Mouse (Mus musculus): ENCODE results near the gene Rrp1. TPM values are rescaled to one million over a fixed set of nuclear protein-coding genes. Genes with fewer than 3 reads are reported as not detected.

Rrp1 gene
- polyA plus RNA-seq, 1 experiment from 2014 or later: 322 TPM

DNA sequence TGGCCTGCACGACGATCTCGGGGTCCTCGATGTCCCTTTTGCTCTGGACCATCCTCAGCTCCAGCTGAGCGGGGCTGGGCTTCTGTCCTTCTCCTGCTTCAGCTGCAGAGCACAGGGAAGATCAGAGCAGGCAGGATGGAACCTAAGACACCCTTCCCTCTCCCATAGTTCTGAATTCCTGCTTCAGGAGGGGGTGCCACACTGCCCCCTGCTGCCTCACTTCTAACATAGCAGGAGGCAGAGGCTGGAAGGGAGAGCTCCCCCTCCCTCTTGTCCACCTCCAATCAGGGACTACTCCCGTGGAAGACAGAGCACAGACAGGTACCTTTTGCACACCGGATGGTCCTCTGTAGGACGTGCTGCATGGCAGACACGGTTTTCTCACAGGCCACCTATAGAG, 28.0 kb upstream of the Rrp1 start:
- whole genome bisulfite sequencing: 57% methylated on average over 9 of the region's 9 CpGs
- Histone ChIP-seq H3K9me3 (no peaks in the 10 kb centered on the region), H3K4me3 (no peak overlapping the region), H3K27me3 (ENCODE audit: insufficient read depth, poor library complexity, severe bottlenecking) (no peaks in the 10 kb centered on the region), H3K27ac (no peak overlapping the region), H3K36me3 (peaks cover 26% of the 10 kb centered on the region), H3K4me1 (replicated peaks) (0 out of 2 replicates have a peak, but pooled peaks cover 4% of the 10 kb centered on the region)
- DNase-seq (ENCODE audit: low spot score): peak; percentile 29

DNA sequence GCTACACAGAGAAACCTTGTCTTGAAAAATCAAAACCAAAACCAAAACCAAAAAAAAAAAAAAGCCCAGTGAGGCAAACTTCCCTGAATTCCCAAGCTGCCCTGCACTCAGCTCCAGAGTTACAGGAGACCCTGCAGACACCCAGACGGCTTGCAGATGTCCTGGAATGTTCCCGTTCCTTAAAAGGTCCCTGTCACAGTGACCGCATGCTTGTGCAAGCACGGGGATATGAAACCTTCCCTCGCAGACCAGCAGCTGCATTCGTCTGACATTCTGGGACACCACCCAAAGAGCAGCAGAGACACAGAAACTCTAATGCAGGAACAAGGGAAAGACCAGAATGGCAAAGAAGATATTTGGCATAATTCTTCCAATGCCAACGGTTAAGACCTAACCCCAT, 27.1 kb upstream of the Rrp1 start:
- H3K36me3 ChIP-seq: peaks cover 24% of the 10 kb centered on the region
- no peak for DNase-seq (ENCODE audit: low spot score)
- H3K27ac ChIP-seq: no peak overlapping the region
- H3K4me3 ChIP-seq: no peak overlapping the region
- no peaks in the 10 kb centered on the region for H3K27me3 ChIP-seq (ENCODE audit: insufficient read depth, poor library complexity, severe bottlenecking)
- WGBS: 87% methylated on average over 7 of the region's 7 CpGs
- 0 out of 2 replicates have a peak, but pooled peaks cover 3% of the 10 kb centered on the region for H3K4me1 ChIP-seq (replicated peaks)
- no peaks in the 10 kb centered on the region for H3K9me3 ChIP-seq

DNA sequence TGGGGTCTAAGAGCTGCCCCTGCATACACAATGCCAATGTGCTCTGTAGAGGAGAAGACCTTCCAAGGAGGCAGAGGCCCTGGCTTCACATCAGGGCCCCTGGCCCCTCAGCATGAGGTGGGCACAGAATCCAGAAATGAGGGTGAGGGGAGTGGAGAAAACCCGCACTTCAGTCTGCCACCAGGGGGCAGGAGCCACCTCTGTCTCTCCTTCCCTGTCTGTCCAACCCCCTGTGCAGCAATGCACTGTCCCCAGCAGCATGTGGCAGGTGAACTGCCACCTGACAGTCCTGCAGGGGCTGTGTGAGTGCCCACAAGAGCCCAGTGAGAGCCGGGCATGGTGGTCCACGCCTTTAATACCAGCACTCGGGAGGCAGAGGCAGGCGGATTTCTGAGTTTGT, 26.7 kb upstream of the Rrp1 start:
- Histone ChIP-seq H3K36me3 (peaks cover 20% of the 10 kb centered on the region), H3K4me1 (replicated peaks) (no peaks in the 10 kb centered on the region), H3K27me3 (ENCODE audit: insufficient read depth, poor library complexity, severe bottlenecking) (no peaks in the 10 kb centered on the region), H3K4me3 (no peak overlapping the region), H3K27ac (no peak overlapping the region), H3K9me3 (no peaks in the 10 kb centered on the region)
- peak; percentile 27 for DNase-seq (ENCODE audit: low spot score)
- 63% methylated on average over 5 of the region's 5 CpGs for WGBS

DNA sequence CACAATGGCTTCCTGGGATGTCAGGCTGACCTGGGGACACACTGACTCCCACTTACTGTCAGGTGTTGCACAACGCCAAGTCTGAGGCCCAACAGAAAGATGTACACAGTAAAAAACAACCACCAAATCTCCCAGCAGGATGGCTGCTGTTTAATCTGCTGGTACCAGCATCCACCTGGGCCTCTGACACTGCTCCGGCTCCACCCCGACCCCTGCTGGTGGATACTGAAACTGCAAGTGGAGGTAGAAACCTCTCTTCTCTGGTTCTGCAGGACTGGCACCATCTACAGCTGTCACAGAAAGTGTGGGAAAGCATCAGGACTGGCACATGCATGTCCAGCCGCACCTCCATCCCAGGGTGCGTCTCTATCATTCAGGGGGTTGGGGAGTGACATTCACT, 25.3 kb upstream of the Rrp1 start:
- H3K36me3 ChIP-seq: peaks cover 9% of the 10 kb centered on the region
- no peaks in the 10 kb centered on the region for H3K4me1 ChIP-seq (replicated peaks)
- no peaks in the 10 kb centered on the region for H3K9me3 ChIP-seq
- no peak overlapping the region for H3K27ac ChIP-seq
- peak; percentile 77 for DNase-seq (ENCODE audit: low spot score)
- no peak overlapping the region for H3K4me3 ChIP-seq
- no peaks in the 10 kb centered on the region for H3K27me3 ChIP-seq (ENCODE audit: insufficient read depth, poor library complexity, severe bottlenecking)
- 14% methylated on average over 5 of the region's 5 CpGs for WGBS

DNA sequence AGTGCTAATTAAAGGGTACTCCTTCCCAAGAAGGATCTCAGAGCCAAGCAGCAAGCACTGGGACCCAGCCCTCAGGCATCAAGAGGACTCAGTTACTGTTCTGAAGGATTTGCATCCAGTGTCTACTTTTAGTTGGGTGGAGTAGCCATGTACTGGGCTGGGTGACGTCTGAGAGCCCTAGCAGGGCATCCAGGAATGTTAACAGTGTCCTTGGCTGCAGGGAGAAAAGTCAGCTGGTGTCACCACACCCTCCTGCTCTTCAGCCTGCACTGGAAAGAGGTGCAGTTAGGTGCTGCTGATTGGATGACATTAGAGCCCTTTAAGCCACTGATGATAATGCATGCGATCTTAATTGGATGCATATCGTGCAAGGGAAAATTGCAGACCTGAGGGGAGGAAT, 20.0 kb upstream of the Rrp1 start:
- Histone ChIP-seq H3K36me3 (peaks cover 11% of the 10 kb centered on the region), H3K9me3 (no peaks in the 10 kb centered on the region), H3K4me1 (replicated peaks) (no peaks in the 10 kb centered on the region), H3K27me3 (ENCODE audit: insufficient read depth, poor library complexity, severe bottlenecking) (no peaks in the 10 kb centered on the region), H3K27ac (no peak overlapping the region), H3K4me3 (no peak overlapping the region)
- 74% methylated on average over 3 of the region's 3 CpGs for WGBS
- no peak for DNase-seq (ENCODE audit: low spot score)

DNA sequence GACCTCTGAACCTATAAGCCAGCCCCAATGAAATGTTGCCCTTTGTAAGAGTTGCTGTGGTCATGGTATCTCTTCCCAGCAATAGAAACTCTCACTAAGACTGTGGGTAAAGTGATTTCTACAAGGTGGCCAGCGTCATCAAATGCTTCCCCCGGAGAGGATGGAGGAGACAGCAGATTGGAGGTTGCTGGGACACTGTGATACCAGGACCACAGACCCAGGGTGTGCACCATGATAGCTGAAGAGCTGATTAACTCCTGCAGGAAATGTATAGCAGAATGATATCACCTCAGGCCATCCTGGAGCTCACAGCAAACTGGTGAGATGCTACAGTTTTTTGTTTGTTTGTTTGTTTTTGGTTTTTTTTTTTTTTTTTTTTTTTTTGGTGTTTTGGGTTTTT, 16.9 kb upstream of the Rrp1 start:
- H3K4me1 ChIP-seq (replicated peaks): peaks cover 23% of the 10 kb centered on the region
- H3K36me3 ChIP-seq: peaks cover 21% of the 10 kb centered on the region
- no peak for DNase-seq (ENCODE audit: low spot score)
- H3K27me3 ChIP-seq (ENCODE audit: insufficient read depth, poor library complexity, severe bottlenecking): no peaks in the 10 kb centered on the region
- H3K27ac ChIP-seq: no peak overlapping the region
- WGBS: 90% methylated on average over 2 of the region's 2 CpGs
- H3K9me3 ChIP-seq: no peaks in the 10 kb centered on the region
- no peak overlapping the region for H3K4me3 ChIP-seq

DNA sequence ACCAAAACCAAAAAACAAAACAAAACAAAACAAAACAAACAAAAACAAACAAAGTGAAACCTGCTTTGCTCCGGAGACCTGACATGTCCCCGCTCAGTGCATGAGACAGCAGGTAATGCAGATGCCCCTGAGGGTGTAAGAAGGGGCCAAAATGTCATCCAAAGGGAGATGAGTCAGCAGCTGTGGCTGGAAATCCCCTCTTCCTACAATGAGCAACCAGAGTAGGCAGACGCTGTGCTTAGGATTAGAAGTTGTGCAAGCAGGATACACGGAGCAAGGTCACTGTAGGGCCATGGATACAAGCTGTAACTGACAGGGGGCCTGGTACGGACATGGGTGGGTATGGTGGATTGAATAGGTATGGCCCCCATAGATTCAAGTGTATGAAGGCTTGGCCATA, 16.3 kb upstream of the Rrp1 start:
- Histone ChIP-seq H3K4me3 (no peak overlapping the region), H3K4me1 (replicated peaks) (peaks cover 23% of the 10 kb centered on the region), H3K27me3 (ENCODE audit: insufficient read depth, poor library complexity, severe bottlenecking) (no peaks in the 10 kb centered on the region), H3K36me3 (peaks cover 21% of the 10 kb centered on the region), H3K9me3 (no peaks in the 10 kb centered on the region), H3K27ac (no peak overlapping the region)
- WGBS: 90% methylated on average over 5 of the region's 5 CpGs
- DNase-seq (ENCODE audit: low spot score): no peak

DNA sequence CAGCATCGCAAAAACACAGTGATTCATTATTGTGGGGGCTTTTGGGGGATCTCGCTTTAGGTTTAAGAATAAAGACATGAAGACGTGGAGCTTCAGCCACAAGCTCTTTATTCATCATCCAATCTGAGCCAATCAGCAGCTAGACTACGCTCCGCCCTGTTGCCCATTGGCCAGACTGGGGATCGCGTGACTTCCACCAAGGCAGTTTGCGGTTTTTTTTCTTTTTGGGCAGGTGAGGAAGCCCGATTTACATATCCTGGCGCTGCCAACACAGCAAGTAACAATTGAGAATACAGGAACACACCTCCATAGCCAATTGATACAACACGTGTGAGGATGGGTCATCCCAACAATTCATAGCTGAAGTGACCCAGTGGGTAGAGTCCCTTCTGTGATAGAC, 15.2 kb upstream of the Rrp1 start:
- Histone ChIP-seq H3K9me3 (no peaks in the 10 kb centered on the region), H3K4me3 (no peak overlapping the region), H3K27me3 (ENCODE audit: insufficient read depth, poor library complexity, severe bottlenecking) (no peaks in the 10 kb centered on the region), H3K4me1 (replicated peaks) (peaks cover 23% of the 10 kb centered on the region), H3K27ac (no peak overlapping the region), H3K36me3 (peaks cover 21% of the 10 kb centered on the region)
- DNase-seq (ENCODE audit: low spot score): no peak
- WGBS: 92% methylated on average over 11 of the region's 11 CpGs

DNA sequence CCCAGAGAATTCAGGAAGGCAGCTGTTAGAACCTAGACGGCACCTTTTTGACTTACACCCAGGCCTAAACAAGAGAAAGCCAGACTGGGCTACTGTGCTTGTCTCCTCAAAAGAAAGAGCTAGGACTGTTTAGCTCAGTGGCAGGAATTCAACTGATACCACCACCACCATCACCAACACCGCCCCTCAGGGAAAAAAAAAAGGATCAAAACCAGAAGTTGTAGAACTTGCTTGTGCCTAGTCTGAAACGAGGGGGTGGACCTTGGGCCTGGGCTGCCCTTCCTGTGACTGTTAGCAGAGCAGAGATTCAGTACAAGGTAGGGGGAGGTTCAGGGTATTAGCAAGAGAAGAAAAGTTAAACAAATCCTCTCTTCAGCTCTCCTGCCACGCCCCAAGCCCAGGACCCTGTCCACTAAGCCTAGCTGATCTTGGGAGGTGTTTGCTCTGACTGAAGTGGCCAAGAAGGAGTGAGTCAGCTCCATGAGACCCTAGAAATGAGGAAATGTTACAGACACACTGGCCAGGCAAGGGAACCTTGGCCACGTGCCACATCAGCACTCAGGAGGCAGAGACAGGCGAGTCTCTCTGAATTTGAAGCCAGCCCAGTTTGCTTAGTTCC, 13.4 kb upstream of the Rrp1 start:
- Histone ChIP-seq H3K27me3 (ENCODE audit: insufficient read depth, poor library complexity, severe bottlenecking) (no peaks in the 10 kb centered on the region), H3K36me3 (peaks cover 21% of the 10 kb centered on the region), H3K27ac (peak overlapping the region; percentile 92), H3K4me3 (peak overlapping the region; percentile 83), H3K9me3 (no peaks in the 10 kb centered on the region), H3K4me1 (replicated peaks) (peaks cover 23% of the 10 kb centered on the region)
- no peak for DNase-seq (ENCODE audit: low spot score)
- 55% methylated on average over 6 of the region's 6 CpGs for WGBS

DNA sequence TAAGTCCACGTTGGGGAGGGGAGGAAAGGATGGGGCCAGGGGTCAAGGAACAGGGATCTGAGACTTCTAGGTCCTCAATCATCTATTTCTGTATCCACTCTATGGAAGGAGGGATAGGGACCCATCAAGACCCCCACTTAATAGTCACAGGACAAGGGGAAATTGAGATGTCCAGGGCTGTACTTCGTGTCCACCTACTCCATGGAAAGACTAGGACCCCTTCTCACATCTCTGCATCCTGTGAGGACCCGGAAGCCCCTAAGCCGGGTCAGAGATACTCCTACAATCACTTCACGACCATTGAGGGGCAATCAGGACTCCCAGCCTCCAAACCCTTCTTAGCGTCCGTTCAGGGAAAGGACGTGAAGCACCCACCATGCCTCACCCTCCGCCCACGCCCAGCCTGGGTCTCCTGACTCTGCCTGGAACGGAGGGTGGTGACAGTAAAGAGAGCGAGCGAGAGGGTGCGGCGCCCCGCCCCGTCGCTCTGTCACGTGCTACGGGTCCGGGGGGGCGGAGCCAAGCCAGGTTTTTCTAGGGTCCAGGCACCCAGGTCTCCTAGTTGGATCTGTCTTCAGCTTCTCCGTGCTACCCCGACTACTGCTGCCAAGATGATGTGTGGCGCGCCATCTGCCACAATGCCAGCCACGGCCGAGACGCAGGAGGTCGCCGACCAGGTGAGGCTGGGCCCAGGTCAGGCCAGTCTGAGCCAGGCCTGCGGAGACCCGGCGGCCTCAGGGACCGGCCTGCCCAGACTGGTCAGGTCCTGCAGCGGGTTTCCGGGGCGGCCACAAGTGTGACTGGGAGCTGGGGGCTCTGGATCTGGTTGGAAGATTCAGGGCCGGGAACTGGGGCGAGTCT, 12.6 kb upstream of the Rrp1 start, which contains the start of gene Cstb:
TSS of gene Cstb (plus strand) at position 489 of the 861 bp plus-strand sequence.
- H3K36me3 ChIP-seq: peaks cover 21% of the 10 kb centered on the region
- peak within 1 kb of the TSS; percentile 92 for H3K27ac ChIP-seq
- H3K9me3 ChIP-seq: no peaks in the 10 kb centered on the region
- H3K27me3 ChIP-seq (ENCODE audit: insufficient read depth, poor library complexity, severe bottlenecking): no peaks in the 10 kb centered on the region
- peaks cover 23% of the 10 kb centered on the region for H3K4me1 ChIP-seq (replicated peaks)
- H3K4me3 ChIP-seq: peak within 1 kb of the TSS; percentile 83
- peak; percentile 86 for DNase-seq (ENCODE audit: low spot score)
- WGBS: 2% methylated on average over 40 of the region's 40 CpGs

DNA sequence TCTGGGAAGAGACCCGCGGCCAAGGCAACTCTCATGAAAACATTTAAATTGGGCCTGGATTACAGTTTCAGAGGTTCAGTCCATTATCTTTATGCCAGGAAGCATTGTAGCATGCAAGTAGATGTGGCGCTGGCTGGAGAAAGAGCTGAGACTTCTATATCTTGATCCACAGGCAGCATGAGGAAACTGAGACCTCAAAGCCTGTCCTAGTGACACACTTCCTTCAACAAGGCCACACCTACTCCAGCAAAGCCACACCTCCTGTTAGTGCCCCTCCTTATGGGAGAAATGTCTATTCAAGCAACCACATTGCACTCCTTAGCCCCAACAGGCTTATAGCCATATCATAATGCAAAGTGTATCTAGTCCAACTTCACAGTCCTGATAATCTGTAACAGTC, 9.8 kb upstream of the Rrp1 start:
- WGBS: 86% methylated on average over 3 of the region's 3 CpGs
- H3K36me3 ChIP-seq: peaks cover 8% of the 10 kb centered on the region
- no peak overlapping the region for H3K4me3 ChIP-seq
- H3K9me3 ChIP-seq: no peaks in the 10 kb centered on the region
- H3K27me3 ChIP-seq (ENCODE audit: insufficient read depth, poor library complexity, severe bottlenecking): no peaks in the 10 kb centered on the region
- peaks cover 23% of the 10 kb centered on the region for H3K4me1 ChIP-seq (replicated peaks)
- DNase-seq (ENCODE audit: low spot score): no peak
- no peak overlapping the region for H3K27ac ChIP-seq

DNA sequence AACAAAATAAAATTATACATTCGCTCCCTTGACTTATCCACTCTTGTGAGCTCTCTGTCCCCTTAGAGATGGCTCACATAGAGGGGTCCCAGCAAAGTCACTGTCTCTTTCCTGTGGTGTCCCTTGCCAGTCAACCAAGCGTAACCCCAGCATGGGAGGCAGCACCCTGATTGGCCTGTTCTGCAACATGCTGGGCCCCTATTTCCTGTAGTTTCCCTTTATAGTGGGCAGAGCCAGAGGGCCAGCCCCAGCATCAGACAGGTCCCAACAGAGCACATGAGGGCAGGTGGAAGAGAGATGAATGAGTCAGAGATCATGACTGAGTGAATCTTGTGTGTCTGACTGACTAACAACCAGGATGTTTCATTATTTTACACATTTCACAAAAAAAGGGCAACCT, 8.1 kb upstream of the Rrp1 start:
- H3K4me1 ChIP-seq (replicated peaks): peaks cover 12% of the 10 kb centered on the region
- no peak for DNase-seq (ENCODE audit: low spot score)
- H3K36me3 ChIP-seq: no peaks in the 10 kb centered on the region
- no peak overlapping the region for H3K4me3 ChIP-seq
- 90% methylated on average over 2 of the region's 2 CpGs for WGBS
- no peak overlapping the region for H3K27ac ChIP-seq
- H3K9me3 ChIP-seq: no peaks in the 10 kb centered on the region
- no peaks in the 10 kb centered on the region for H3K27me3 ChIP-seq (ENCODE audit: insufficient read depth, poor library complexity, severe bottlenecking)

DNA sequence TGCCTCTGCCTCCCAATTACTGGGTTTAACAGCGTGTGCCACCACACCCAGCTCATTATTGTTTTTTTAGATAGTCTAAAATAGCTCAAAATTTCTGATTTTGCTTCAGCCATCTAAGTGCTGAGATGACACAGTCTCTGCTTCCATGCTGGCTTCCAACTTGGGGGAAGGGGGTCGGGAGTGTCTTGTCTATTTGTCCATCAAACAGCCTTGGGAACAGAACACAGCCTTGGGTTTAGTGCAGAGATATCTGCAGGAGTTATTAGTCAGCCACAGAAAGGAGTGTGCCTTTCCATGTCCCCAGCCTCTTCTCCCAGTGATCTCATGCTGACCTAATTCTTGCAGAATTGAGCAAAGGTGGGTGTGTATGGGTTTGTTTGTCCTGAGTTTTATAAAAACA, 5.9 kb upstream of the Rrp1 start:
- H3K4me3 ChIP-seq: no peak overlapping the region
- H3K36me3 ChIP-seq: no peaks in the 10 kb centered on the region
- no peaks in the 10 kb centered on the region for H3K9me3 ChIP-seq
- no peaks in the 10 kb centered on the region for H3K4me1 ChIP-seq (replicated peaks)
- WGBS: 82% methylated on average over 2 of the region's 2 CpGs
- H3K27me3 ChIP-seq (ENCODE audit: insufficient read depth, poor library complexity, severe bottlenecking): no peaks in the 10 kb centered on the region
- DNase-seq (ENCODE audit: low spot score): no peak
- no peak overlapping the region for H3K27ac ChIP-seq

All from hindbrain, embryonic 10.5 days (tissue).